Mouse (Mus musculus): ENCODE results near the gene Mast3. TPM values are rescaled to one million over a fixed set of nuclear protein-coding genes. Genes with fewer than 3 reads are reported as not detected.

Gene Mast3
- polyA plus RNA-seq, 1 experiment from 2014 or later, result 14.7 TPM

GRCm38 (mm10) chr8:70845108-70845507 is 40.3 kb upstream of the Mast3 start:
- Histone ChIP-seq H3K4me1 (ENCODE audit: control insufficient read depth, insufficient read depth, low read length) (no peaks in the 10 kb centered on the region), H3K27ac (ENCODE audit: low read depth, low read length) (no peak overlapping the region), H3K9me3 (ENCODE audit: control insufficient read depth, low read length) (no peaks in the 10 kb centered on the region), H3K4me2 (ENCODE audit: low read depth) (no peak overlapping the region), H3K27me3 (ENCODE audit: control insufficient read depth, insufficient read depth, low read length) (no peaks in the 10 kb centered on the region), H3K36me3 (ENCODE audit: control insufficient read depth, insufficient read depth, low read length) (no peaks in the 10 kb centered on the region), H3K4me3 (ENCODE audit: low read depth, low read length) (no peak overlapping the region), H3K9ac (ENCODE audit: low read length) (no peak overlapping the region; the same call in 1 of the 2 replicates)
- ATAC-seq (ENCODE audit: insufficient read depth, low FRiP score, low TSS enrichment) (no peak), DNase-seq (ENCODE audit: low spot score) (no peak)
- 39% methylated on average over 5 of the region's 5 CpGs for WGBS

GRCm38 (mm10) chr8:70844523-70844922 is 39.7 kb upstream of the Mast3 start:
- no peak overlapping the region for H3K4me2 ChIP-seq (ENCODE audit: low read depth)
- no peak for ATAC-seq (ENCODE audit: insufficient read depth, low FRiP score, low TSS enrichment)
- DNase-seq (ENCODE audit: low spot score), result peak; percentile 90
- no peak overlapping the region for H3K9ac ChIP-seq (ENCODE audit: low read length)
- H3K4me3 ChIP-seq (ENCODE audit: low read depth, low read length), result no peak overlapping the region
- H3K27me3 ChIP-seq (ENCODE audit: control insufficient read depth, insufficient read depth, low read length), result no peaks in the 10 kb centered on the region
- under 1% methylated on average over 6 of the region's 6 CpGs for WGBS
- H3K27ac ChIP-seq (ENCODE audit: low read depth, low read length), result no peak overlapping the region
- H3K4me1 ChIP-seq (ENCODE audit: control insufficient read depth, insufficient read depth, low read length), result no peaks in the 10 kb centered on the region
- no peaks in the 10 kb centered on the region for H3K36me3 ChIP-seq (ENCODE audit: control insufficient read depth, insufficient read depth, low read length)
- no peaks in the 10 kb centered on the region for H3K9me3 ChIP-seq (ENCODE audit: control insufficient read depth, low read length)

GRCm38 (mm10) chr8:70843941-70844340 is 39.1 kb upstream of the Mast3 start:
- H3K27me3 ChIP-seq (ENCODE audit: control insufficient read depth, insufficient read depth, low read length), result no peaks in the 10 kb centered on the region
- DNase-seq (ENCODE audit: low spot score) (no peak), ATAC-seq (ENCODE audit: insufficient read depth, low FRiP score, low TSS enrichment) (no peak)
- H3K4me3 ChIP-seq (ENCODE audit: low read depth, low read length), result no peak overlapping the region
- H3K9me3 ChIP-seq (ENCODE audit: control insufficient read depth, low read length), result no peaks in the 10 kb centered on the region
- 88% methylated on average over 8 of the region's 8 CpGs for WGBS
- H3K27ac ChIP-seq (ENCODE audit: low read depth, low read length), result 0 out of 2 replicates have a peak overlapping the region, but pooled peaks have one; percentile 39
- no peaks in the 10 kb centered on the region for H3K36me3 ChIP-seq (ENCODE audit: control insufficient read depth, insufficient read depth, low read length)
- H3K9ac ChIP-seq (ENCODE audit: low read length), result no peak overlapping the region
- no peaks in the 10 kb centered on the region for H3K4me1 ChIP-seq (ENCODE audit: control insufficient read depth, insufficient read depth, low read length)
- no peak overlapping the region for H3K4me2 ChIP-seq (ENCODE audit: low read depth)

- DNase-seq (ENCODE audit: low spot score), result no peak
- Histone ChIP-seq H3K9me3 (ENCODE audit: control insufficient read depth, low read length) (no peaks in the 10 kb centered on the region), H3K4me3 (ENCODE audit: low read depth, low read length) (no peak overlapping the region), H3K9ac (ENCODE audit: low read length) (no peak overlapping the region), H3K27ac (ENCODE audit: low read depth, low read length) (no peak overlapping the region), H3K36me3 (ENCODE audit: control insufficient read depth, insufficient read depth, low read length) (no peaks in the 10 kb centered on the region), H3K4me1 (ENCODE audit: control insufficient read depth, insufficient read depth, low read length) (0 out of 2 replicates have a peak, but pooled peaks cover 4% of the 10 kb centered on the region), H3K27me3 (ENCODE audit: control insufficient read depth, insufficient read depth, low read length) (no peaks in the 10 kb centered on the region), H3K4me2 (ENCODE audit: low read depth) (no peak overlapping the region)
- no peak for ATAC-seq (ENCODE audit: insufficient read depth, low FRiP score, low TSS enrichment)
- WGBS, result 76% methylated on average over 5 of the region's 5 CpGs
Measured at GRCm38 (mm10) chr8:70843214-70843773, 38.4 kb upstream of the Mast3 start.

GRCm38 (mm10) chr8:70842484-70842883 is 37.6 kb upstream of the Mast3 start:
- H3K9me3 ChIP-seq (ENCODE audit: control insufficient read depth, low read length), result no peaks in the 10 kb centered on the region
- DNase-seq (ENCODE audit: low spot score), result no peak
- no peak overlapping the region for H3K4me3 ChIP-seq (ENCODE audit: low read depth, low read length)
- H3K4me2 ChIP-seq (ENCODE audit: low read depth), result no peak overlapping the region
- H3K27ac ChIP-seq (ENCODE audit: low read depth, low read length), result no peak overlapping the region
- H3K27me3 ChIP-seq (ENCODE audit: control insufficient read depth, insufficient read depth, low read length), result no peaks in the 10 kb centered on the region
- WGBS, result 61% methylated on average over 25 of the region's 25 CpGs
- H3K4me1 ChIP-seq (ENCODE audit: control insufficient read depth, insufficient read depth, low read length), result 0 out of 2 replicates have a peak, but pooled peaks cover 4% of the 10 kb centered on the region
- H3K9ac ChIP-seq (ENCODE audit: low read length), result no peak overlapping the region
- ATAC-seq (ENCODE audit: insufficient read depth, low FRiP score, low TSS enrichment), result no peak
- no peaks in the 10 kb centered on the region for H3K36me3 ChIP-seq (ENCODE audit: control insufficient read depth, insufficient read depth, low read length)

GRCm38 (mm10) chr8:70841147-70842072 is 36.6 kb upstream of the Mast3 start:
- no peaks in the 10 kb centered on the region for H3K9me3 ChIP-seq (ENCODE audit: control insufficient read depth, low read length)
- H3K27ac ChIP-seq (ENCODE audit: low read depth, low read length), result no peak overlapping the region
- H3K9ac ChIP-seq (ENCODE audit: low read length), result no peak overlapping the region
- H3K4me1 ChIP-seq (ENCODE audit: control insufficient read depth, insufficient read depth, low read length), result 0 out of 2 replicates have a peak, but pooled peaks cover 4% of the 10 kb centered on the region
- no peak overlapping the region; the same call in 1 of the 2 replicates for H3K4me3 ChIP-seq (ENCODE audit: low read depth, low read length)
- WGBS, result 39% methylated on average over 22 of the region's 22 CpGs
- no peak overlapping the region for H3K4me2 ChIP-seq (ENCODE audit: low read depth)
- ATAC-seq (ENCODE audit: insufficient read depth, low FRiP score, low TSS enrichment) (no peak), DNase-seq (ENCODE audit: low spot score) (peak; percentile 88)
- no peaks in the 10 kb centered on the region for H3K36me3 ChIP-seq (ENCODE audit: control insufficient read depth, insufficient read depth, low read length)
- H3K27me3 ChIP-seq (ENCODE audit: control insufficient read depth, insufficient read depth, low read length), result no peaks in the 10 kb centered on the region

- H3K4me2 ChIP-seq (ENCODE audit: low read depth), result no peak overlapping the region
- H3K4me3 ChIP-seq (ENCODE audit: low read depth, low read length), result no peak overlapping the region
- ATAC-seq (ENCODE audit: insufficient read depth, low FRiP score, low TSS enrichment), result no peak
- H3K36me3 ChIP-seq (ENCODE audit: control insufficient read depth, insufficient read depth, low read length), result no peaks in the 10 kb centered on the region; the same call in 1 of the 2 replicates
- no peaks in the 10 kb centered on the region for H3K27me3 ChIP-seq (ENCODE audit: control insufficient read depth, insufficient read depth, low read length)
- 0 out of 2 replicates have a peak, but pooled peaks cover 4% of the 10 kb centered on the region for H3K4me1 ChIP-seq (ENCODE audit: control insufficient read depth, insufficient read depth, low read length)
- H3K9ac ChIP-seq (ENCODE audit: low read length), result no peak overlapping the region
- no peaks in the 10 kb centered on the region for H3K9me3 ChIP-seq (ENCODE audit: control insufficient read depth, low read length)
- WGBS, result 47% methylated on average over 10 of the region's 10 CpGs
- H3K27ac ChIP-seq (ENCODE audit: low read depth, low read length), result no peak overlapping the region
- no peak for DNase-seq (ENCODE audit: low spot score)
Measured at GRCm38 (mm10) chr8:70840590-70840989, 35.7 kb upstream of the Mast3 start.

GRCm38 (mm10) chr8:70839408-70840351 is 34.8 kb upstream of the Mast3 start, which contains the start of gene Arrdc2:
TSS of gene Arrdc2 (minus strand) at chr8:70839720.
- Histone ChIP-seq H3K27ac (ENCODE audit: low read depth, low read length) (peak within 1 kb of the TSS; percentile 83), H3K9ac (ENCODE audit: low read length) (peak within 1 kb of the TSS; percentile 79), H3K4me1 (ENCODE audit: control insufficient read depth, insufficient read depth, low read length) (0 out of 2 replicates have a peak, but pooled peaks cover 4% of the 10 kb centered on the region), H3K27me3 (ENCODE audit: control insufficient read depth, insufficient read depth, low read length) (no peaks in the 10 kb centered on the region), H3K4me2 (ENCODE audit: low read depth) (peak within 1 kb of the TSS; percentile 89), H3K36me3 (ENCODE audit: control insufficient read depth, insufficient read depth, low read length) (peaks cover 4% of the 10 kb centered on the region; the same call in 1 of the 2 replicates), H3K9me3 (ENCODE audit: control insufficient read depth, low read length) (no peaks in the 10 kb centered on the region), H3K4me3 (ENCODE audit: low read depth, low read length) (peak within 1 kb of the TSS; percentile 65)
- DNase-seq (ENCODE audit: low spot score) (peak; percentile 99), ATAC-seq (ENCODE audit: insufficient read depth, low FRiP score, low TSS enrichment) (peak; percentile 94)
- 3% methylated on average over 55 of the region's 55 CpGs for WGBS

Measured in neural tube, embryonic 11.5 days (tissue).